Mouse (Mus musculus): Measurements from ENCODE around the gene Glis3. TPM values are rescaled to one million over a fixed set of nuclear protein-coding genes. Genes with fewer than 3 reads are reported as not detected.

Glis3 gene
- polyA plus RNA-seq, 1 experiment from 2014 or later: 1.8 TPM

DNA sequence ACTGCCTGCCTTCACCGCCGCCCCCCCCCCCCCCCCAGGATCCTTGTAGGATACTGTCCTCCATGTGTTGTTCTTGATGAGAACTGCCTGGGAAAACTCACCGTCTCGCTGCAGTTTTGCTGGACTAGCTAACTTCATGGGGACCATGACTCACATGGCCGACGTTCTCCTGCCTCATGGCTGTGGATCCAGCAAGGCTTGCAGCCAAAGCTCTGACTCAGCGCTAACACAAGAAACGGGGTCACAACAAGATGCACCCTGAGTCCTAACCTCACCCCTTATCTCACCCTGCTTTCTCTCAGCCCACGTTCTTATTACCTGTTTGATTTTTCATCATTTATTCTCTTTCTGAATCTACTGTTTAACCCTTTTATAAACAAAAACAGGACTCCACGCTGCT, 56.2 kb downstream of the Glis3 start:
- H3K9me3 ChIP-seq (ENCODE audit: control insufficient read depth, low read depth, low read length): no peaks in the 10 kb centered on the region
- WGBS: 73% methylated on average over 10 of the region's 10 CpGs
- no peaks in the 10 kb centered on the region for H3K4me1 ChIP-seq (ENCODE audit: control insufficient read depth, insufficient read depth, low read length)
- H3K4me3 ChIP-seq (ENCODE audit: low read depth, low read length): no peak overlapping the region
- H3K27me3 ChIP-seq (ENCODE audit: control insufficient read depth, insufficient read depth, low read length): no peaks in the 10 kb centered on the region
- ATAC-seq (ENCODE audit: insufficient number of reproducible peaks, insufficient read depth, low FRiP score, low read depth): no peak
- H3K4me2 ChIP-seq (replicated peaks; ENCODE audit: low read depth, low read length): no peak overlapping the region
- no peaks in the 10 kb centered on the region for H3K36me3 ChIP-seq (ENCODE audit: control insufficient read depth, insufficient read depth, low read length)
- no peak overlapping the region for H3K9ac ChIP-seq (replicated peaks; ENCODE audit: low read depth, low read length)
- H3K27ac ChIP-seq (ENCODE audit: low read length): no peak overlapping the region

DNA sequence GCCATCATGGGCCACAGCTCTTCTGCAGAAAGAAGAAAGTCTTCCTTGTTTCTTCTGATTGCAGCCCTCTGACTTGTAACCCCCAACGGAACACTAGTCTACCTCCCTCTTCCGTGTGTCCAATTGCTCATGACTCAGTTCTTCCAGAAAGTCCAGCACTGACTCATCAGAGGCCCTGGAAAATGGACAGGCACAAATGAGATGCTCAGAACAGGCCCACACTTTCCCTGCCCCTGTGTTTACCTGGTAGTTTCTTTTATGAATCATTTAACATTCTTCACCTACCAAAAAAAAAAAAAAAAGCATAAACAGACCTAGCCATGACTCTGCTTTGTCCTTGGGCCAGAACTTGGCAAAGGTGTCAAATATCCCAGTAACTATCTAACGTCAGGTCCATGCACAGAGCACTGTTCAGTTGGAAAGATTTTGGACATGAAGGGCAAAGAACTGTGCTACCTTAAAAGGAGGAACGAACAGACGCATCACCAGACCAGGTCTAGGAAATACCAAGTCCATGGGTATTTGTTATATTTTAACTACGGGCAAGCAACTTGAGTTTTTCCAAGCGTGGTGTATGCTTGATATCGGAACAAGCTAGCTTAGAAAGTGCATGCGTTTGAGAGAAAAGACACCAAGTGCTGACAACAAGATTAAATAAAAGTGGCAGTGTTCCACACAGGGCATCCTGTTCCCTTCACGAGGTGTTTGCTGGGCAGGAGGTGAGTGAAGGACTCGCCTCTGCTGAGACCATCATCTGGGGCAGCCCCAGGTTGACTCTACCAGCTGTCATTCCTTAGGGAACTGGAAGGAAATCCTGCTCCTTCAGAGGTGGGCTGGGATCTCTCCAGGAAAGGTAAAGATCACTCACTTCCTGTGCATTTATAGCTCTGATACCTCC, 58.0 kb downstream of the Glis3 start:
- H3K27me3 ChIP-seq (ENCODE audit: control insufficient read depth, insufficient read depth, low read length): no peaks in the 10 kb centered on the region
- no peak overlapping the region for H3K4me3 ChIP-seq (ENCODE audit: low read depth, low read length)
- H3K36me3 ChIP-seq (ENCODE audit: control insufficient read depth, insufficient read depth, low read length): no peaks in the 10 kb centered on the region
- no peak for ATAC-seq (ENCODE audit: insufficient number of reproducible peaks, insufficient read depth, low FRiP score, low read depth)
- no peaks in the 10 kb centered on the region for H3K4me1 ChIP-seq (ENCODE audit: control insufficient read depth, insufficient read depth, low read length)
- H3K27ac ChIP-seq (ENCODE audit: low read length): no peak overlapping the region
- WGBS: 78% methylated on average over 11 of the region's 11 CpGs
- H3K4me2 ChIP-seq (replicated peaks; ENCODE audit: low read depth, low read length): no peak overlapping the region
- H3K9me3 ChIP-seq (ENCODE audit: control insufficient read depth, low read depth, low read length): no peaks in the 10 kb centered on the region
- H3K9ac ChIP-seq (replicated peaks; ENCODE audit: low read depth, low read length): no peak overlapping the region

DNA sequence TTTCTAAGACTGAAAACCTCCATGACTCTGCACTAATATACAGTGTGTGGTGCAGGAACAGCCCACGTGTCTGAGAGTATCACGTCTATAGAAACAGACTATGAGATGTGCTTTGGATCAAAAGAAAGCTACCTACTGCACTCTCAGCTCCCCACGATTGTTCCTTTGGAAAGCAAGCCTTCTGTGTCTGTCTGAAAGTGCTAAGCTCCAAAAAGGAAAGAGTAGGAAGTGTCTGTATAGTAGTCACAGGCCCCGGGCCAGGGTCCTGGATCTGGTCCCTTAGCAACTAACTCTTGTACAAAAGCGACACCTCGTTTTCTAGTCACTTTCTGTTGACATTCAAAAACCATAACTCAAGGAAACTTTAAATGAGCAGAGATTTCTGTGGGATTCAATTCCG, 62.1 kb downstream of the Glis3 start:
- H3K27me3 ChIP-seq (ENCODE audit: control insufficient read depth, insufficient read depth, low read length): no peaks in the 10 kb centered on the region
- H3K9ac ChIP-seq (replicated peaks; ENCODE audit: low read depth, low read length): no peak overlapping the region
- ATAC-seq (ENCODE audit: insufficient number of reproducible peaks, insufficient read depth, low FRiP score, low read depth): no peak
- no peak overlapping the region for H3K4me3 ChIP-seq (ENCODE audit: low read depth, low read length)
- H3K9me3 ChIP-seq (ENCODE audit: control insufficient read depth, low read depth, low read length): no peaks in the 10 kb centered on the region
- H3K4me2 ChIP-seq (replicated peaks; ENCODE audit: low read depth, low read length): no peak overlapping the region
- H3K36me3 ChIP-seq (ENCODE audit: control insufficient read depth, insufficient read depth, low read length): no peaks in the 10 kb centered on the region
- 88% methylated on average over 7 of the region's 7 CpGs for WGBS
- no peak overlapping the region for H3K27ac ChIP-seq (ENCODE audit: low read length)
- no peaks in the 10 kb centered on the region for H3K4me1 ChIP-seq (ENCODE audit: control insufficient read depth, insufficient read depth, low read length)

DNA sequence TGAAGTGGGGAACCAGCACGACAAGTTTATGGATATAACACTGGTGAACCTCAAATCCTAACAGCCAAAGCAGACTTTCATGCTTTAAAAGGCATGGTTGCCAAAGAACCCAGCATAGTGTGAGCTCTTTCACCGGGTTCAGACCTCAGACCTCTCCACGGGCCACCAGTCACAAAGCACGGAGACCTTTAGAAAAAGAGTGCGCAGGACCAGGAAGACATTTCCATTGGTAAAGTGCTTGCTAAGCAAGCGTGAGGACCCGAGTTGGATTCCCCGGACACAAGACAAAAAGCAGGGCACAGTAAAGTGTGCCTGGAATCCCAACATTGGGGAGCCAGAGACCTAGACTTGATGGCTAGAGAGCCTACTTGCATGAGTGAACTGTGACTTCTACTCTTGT, 62.7 kb downstream of the Glis3 start:
- H3K9ac ChIP-seq (replicated peaks; ENCODE audit: low read depth, low read length): no peak overlapping the region
- H3K27me3 ChIP-seq (ENCODE audit: control insufficient read depth, insufficient read depth, low read length): no peaks in the 10 kb centered on the region
- WGBS: 93% methylated on average over 8 of the region's 8 CpGs
- H3K4me3 ChIP-seq (ENCODE audit: low read depth, low read length): no peak overlapping the region
- H3K36me3 ChIP-seq (ENCODE audit: control insufficient read depth, insufficient read depth, low read length): no peaks in the 10 kb centered on the region
- H3K4me1 ChIP-seq (ENCODE audit: control insufficient read depth, insufficient read depth, low read length): no peaks in the 10 kb centered on the region
- H3K9me3 ChIP-seq (ENCODE audit: control insufficient read depth, low read depth, low read length): no peaks in the 10 kb centered on the region
- no peak for ATAC-seq (ENCODE audit: insufficient number of reproducible peaks, insufficient read depth, low FRiP score, low read depth)
- no peak overlapping the region for H3K27ac ChIP-seq (ENCODE audit: low read length)
- H3K4me2 ChIP-seq (replicated peaks; ENCODE audit: low read depth, low read length): no peak overlapping the region

- 79% methylated on average over 1 of the region's 1 CpGs for WGBS
- no peak for ATAC-seq (ENCODE audit: insufficient number of reproducible peaks, insufficient read depth, low FRiP score, low read depth)
These were observed 63.4 kb downstream of the Glis3 start for GRCm38 (mm10) chr19:28616487-28616886.

DNA sequence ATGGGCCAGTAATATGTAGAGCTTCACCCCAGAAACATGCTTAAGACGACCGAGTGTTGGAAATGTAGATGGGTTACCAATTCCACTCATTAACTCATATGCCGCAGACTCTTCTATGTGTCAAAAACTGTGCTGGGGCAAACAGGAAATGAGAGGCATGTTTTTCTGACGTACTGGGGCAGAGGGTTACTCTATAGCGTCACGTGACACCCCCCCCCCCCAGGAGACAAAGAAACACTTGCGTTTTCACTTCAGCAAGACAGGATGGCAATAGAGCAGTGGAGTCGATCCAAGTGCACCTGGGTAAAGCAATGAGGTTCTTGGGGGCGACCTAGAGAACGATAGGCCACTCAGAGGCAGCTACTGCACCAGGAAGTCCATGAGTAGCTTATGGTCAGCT, 67.6 kb downstream of the Glis3 start:
- no peaks in the 10 kb centered on the region for H3K9me3 ChIP-seq (ENCODE audit: control insufficient read depth, low read depth, low read length)
- H3K4me3 ChIP-seq (ENCODE audit: low read depth, low read length): no peak overlapping the region
- H3K27me3 ChIP-seq (ENCODE audit: control insufficient read depth, insufficient read depth, low read length): no peaks in the 10 kb centered on the region
- no peaks in the 10 kb centered on the region for H3K36me3 ChIP-seq (ENCODE audit: control insufficient read depth, insufficient read depth, low read length)
- 0 out of 2 replicates have a peak, but pooled peaks cover 10% of the 10 kb centered on the region for H3K4me1 ChIP-seq (ENCODE audit: control insufficient read depth, insufficient read depth, low read length)
- no peak for ATAC-seq (ENCODE audit: insufficient number of reproducible peaks, insufficient read depth, low FRiP score, low read depth)
- H3K9ac ChIP-seq (replicated peaks; ENCODE audit: low read depth, low read length): no peak overlapping the region
- no peak overlapping the region for H3K4me2 ChIP-seq (replicated peaks; ENCODE audit: low read depth, low read length)
- no peak overlapping the region for H3K27ac ChIP-seq (ENCODE audit: low read length)
- WGBS: 84% methylated on average over 10 of the region's 10 CpGs

More at GRCm38 (mm10) chr19:28616487-28616886, 63.4 kb downstream of the Glis3 start:
- Histone ChIP-seq H3K4me1 (ENCODE audit: control insufficient read depth, insufficient read depth, low read length) (no peaks in the 10 kb centered on the region), H3K4me2 (replicated peaks; ENCODE audit: low read depth, low read length) (no peak overlapping the region), H3K27ac (ENCODE audit: low read length) (no peak overlapping the region), H3K36me3 (ENCODE audit: control insufficient read depth, insufficient read depth, low read length) (no peaks in the 10 kb centered on the region), H3K27me3 (ENCODE audit: control insufficient read depth, insufficient read depth, low read length) (no peaks in the 10 kb centered on the region), H3K9ac (replicated peaks; ENCODE audit: low read depth, low read length) (no peak overlapping the region), H3K4me3 (ENCODE audit: low read depth, low read length) (no peak overlapping the region), H3K9me3 (ENCODE audit: control insufficient read depth, low read depth, low read length) (no peaks in the 10 kb centered on the region)

GRCm38 (mm10) chr19:28608747-28609146, 71.1 kb downstream of the Glis3 start:
- Histone ChIP-seq H3K27ac (ENCODE audit: low read length) (peak overlapping the region; percentile 23; the same call in 1 of the 2 replicates), H3K4me2 (replicated peaks; ENCODE audit: low read depth, low read length) (no peak overlapping the region), H3K4me3 (ENCODE audit: low read depth, low read length) (no peak overlapping the region), H3K4me1 (ENCODE audit: control insufficient read depth, insufficient read depth, low read length) (0 out of 2 replicates have a peak, but pooled peaks cover 10% of the 10 kb centered on the region), H3K9me3 (ENCODE audit: control insufficient read depth, low read depth, low read length) (no peaks in the 10 kb centered on the region), H3K27me3 (ENCODE audit: control insufficient read depth, insufficient read depth, low read length) (no peaks in the 10 kb centered on the region), H3K9ac (replicated peaks; ENCODE audit: low read depth, low read length) (no peak overlapping the region), H3K36me3 (ENCODE audit: control insufficient read depth, insufficient read depth, low read length) (no peaks in the 10 kb centered on the region)
- 88% methylated on average over 5 of the region's 5 CpGs for WGBS
- no peak for ATAC-seq (ENCODE audit: insufficient number of reproducible peaks, insufficient read depth, low FRiP score, low read depth)

GRCm38 (mm10) chr19:28608277-28608676, 71.6 kb downstream of the Glis3 start:
- H3K4me1 ChIP-seq (ENCODE audit: control insufficient read depth, insufficient read depth, low read length): 0 out of 2 replicates have a peak, but pooled peaks cover 10% of the 10 kb centered on the region
- no peaks in the 10 kb centered on the region for H3K9me3 ChIP-seq (ENCODE audit: control insufficient read depth, low read depth, low read length)
- no peak overlapping the region for H3K9ac ChIP-seq (replicated peaks; ENCODE audit: low read depth, low read length)
- H3K27me3 ChIP-seq (ENCODE audit: control insufficient read depth, insufficient read depth, low read length): no peaks in the 10 kb centered on the region
- peak overlapping the region; percentile 23; the same call in 1 of the 2 replicates for H3K27ac ChIP-seq (ENCODE audit: low read length)
- no peaks in the 10 kb centered on the region for H3K36me3 ChIP-seq (ENCODE audit: control insufficient read depth, insufficient read depth, low read length)
- 76% methylated on average over 6 of the region's 6 CpGs for WGBS
- no peak overlapping the region for H3K4me3 ChIP-seq (ENCODE audit: low read depth, low read length)
- no peak for ATAC-seq (ENCODE audit: insufficient number of reproducible peaks, insufficient read depth, low FRiP score, low read depth)
- no peak overlapping the region for H3K4me2 ChIP-seq (replicated peaks; ENCODE audit: low read depth, low read length)

Data from stomach, embryonic 14.5 days (tissue).